21 mouse cellular contexts compared by ENCODE assay signal in the genomic region with DNA sequence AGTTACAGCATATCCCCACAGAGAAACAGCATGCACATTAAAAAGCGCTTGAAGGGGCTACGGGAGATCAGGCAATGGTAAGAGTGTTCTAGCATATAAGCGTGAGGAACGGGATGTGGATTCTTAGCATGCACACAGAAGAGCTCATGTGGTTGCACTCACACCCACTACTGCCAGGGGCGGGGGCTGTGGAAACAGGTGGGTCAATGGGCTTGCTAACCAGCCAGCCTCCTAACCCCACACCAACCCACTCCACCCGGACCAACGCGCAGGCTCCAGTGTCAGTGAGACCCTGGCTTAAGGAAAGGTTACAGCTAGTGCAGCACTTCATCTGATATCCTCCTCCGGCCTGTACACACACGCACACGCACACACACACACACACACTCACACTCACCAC. TPM values are rescaled to one million over a fixed set of nuclear protein-coding genes. Genes with fewer than 3 reads are reported as not detected.
DNase-seq lines count a peak whose midpoint lies in the region; ATAC-seq and TF ChIP-seq lines count a peak whose summit lies in the region.
"Had no signal": no experiment of that assay in that cellular context is flagged by ENCODE, and none has a peak within 500 bp of the region (broad histone marks: within the 10 kb centered on the region; RNA-seq: fewer than 3 reads in every experiment).

No protein-coding gene starts in this region.

- peak; percentile 58 for DNase-seq in heart, adult 11 months
- no peak for DNase-seq in heart, postnatal 14 days
- DNase-seq in intestine, embryonic 14.5 days (ENCODE audit: low spot score): peak; percentile 36
- DNase-seq in midbrain, embryonic 11.5 days (ENCODE audit: low spot score, missing footprints): peak; percentile 39
- DNase-seq: adrenal gland, adult 2 months; adrenal gland, adult 8-10 months; adrenal gland, postnatal 10 days; adrenal gland, postnatal 14 days; adrenal gland, postnatal 25 days; adrenal gland, postnatal 36 days; B cell, adult 2 months; cerebellum, adult 11 months; cerebellum, adult 11-12 months; cerebellum, adult 18-20 months had no signal

- intact Hi-C loops in heart, postnatal 14 days (cut with DNase I): no loop called here

- H3K27me3 ChIP-seq in intestine, embryonic 14.5 days (replicated peaks; ENCODE audit: control insufficient read depth, insufficient read depth, low read length): no peaks in the 10 kb centered on the region
- no peaks in the 10 kb centered on the region for H3K27me3 ChIP-seq in intestine, postnatal 0 days (replicated peaks; ENCODE audit: control insufficient read depth, insufficient read depth, low read length)
- H3K27me3 ChIP-seq in midbrain, embryonic 11.5 days (ENCODE audit: control insufficient read depth, insufficient read depth, low read length): no peaks in the 10 kb centered on the region
- no peaks in the 10 kb centered on the region for H3K27me3 ChIP-seq in midbrain, embryonic 16.5 days (ENCODE audit: control insufficient read depth, insufficient read depth, low read depth, low read length)
- H3K27me3 ChIP-seq: CH12.LX, Patski had no signal

- no peaks in the 10 kb centered on the region for H3K9me3 ChIP-seq in intestine, embryonic 14.5 days (ENCODE audit: control insufficient read depth, low read length)
- no peaks in the 10 kb centered on the region for H3K9me3 ChIP-seq in intestine, postnatal 0 days (ENCODE audit: control insufficient read depth)
- H3K9me3 ChIP-seq in midbrain, embryonic 11.5 days (ENCODE audit: control insufficient read depth, low read length): no peaks in the 10 kb centered on the region
- no peaks in the 10 kb centered on the region for H3K9me3 ChIP-seq in midbrain, embryonic 16.5 days (replicated peaks; ENCODE audit: control insufficient read depth, low read length, poor library complexity, severe bottlenecking)
- H3K9me3 ChIP-seq: G1E had no signal

- no peak for TF ChIP-seq CTCF in intestine, postnatal 0 days (IDR thresholded peaks at IDR 0.05; ENCODE audit: low read depth)

- 96% methylated on average over 11 of the region's 11 CpGs for WGBS in intestine, embryonic 14.5 days
- 96% methylated on average over 11 of the region's 11 CpGs for WGBS in intestine, postnatal 0 days
- 90% methylated on average over 11 of the region's 11 CpGs for WGBS in midbrain, embryonic 11.5 days
- WGBS in midbrain, embryonic 16.5 days: 96% methylated on average over 11 of the region's 11 CpGs

- no peak overlapping the region for H3K27ac ChIP-seq in intestine, embryonic 14.5 days (ENCODE audit: low read depth)
- no peak overlapping the region for H3K27ac ChIP-seq in intestine, postnatal 0 days (ENCODE audit: low read depth, low read length)
- no peak overlapping the region for H3K27ac ChIP-seq in midbrain, embryonic 11.5 days (ENCODE audit: low read depth, low read length)
- no peak overlapping the region for H3K27ac ChIP-seq in midbrain, embryonic 16.5 days (ENCODE audit: low read length)

- H3K4me2 ChIP-seq in intestine, embryonic 14.5 days (ENCODE audit: low read length): no peak overlapping the region
- H3K4me2 ChIP-seq in intestine, postnatal 0 days (replicated peaks; ENCODE audit: low read depth): no peak overlapping the region
- no peak overlapping the region for H3K4me2 ChIP-seq in midbrain, embryonic 11.5 days
- no peak overlapping the region for H3K4me2 ChIP-seq in midbrain, embryonic 16.5 days (ENCODE audit: low read length)

- H3K36me3 ChIP-seq in intestine, embryonic 14.5 days (ENCODE audit: control insufficient read depth, insufficient read depth, low read length): peaks cover 65% of the 10 kb centered on the region
- peaks cover 42% of the 10 kb centered on the region for H3K36me3 ChIP-seq in intestine, postnatal 0 days (ENCODE audit: control insufficient read depth, insufficient read depth)
- peaks cover 10% of the 10 kb centered on the region for H3K36me3 ChIP-seq in midbrain, embryonic 11.5 days (ENCODE audit: control insufficient read depth, insufficient read depth, low read length)
- peaks cover 10% of the 10 kb centered on the region for H3K36me3 ChIP-seq in midbrain, embryonic 16.5 days (ENCODE audit: control insufficient read depth, insufficient read depth, low read length)

- ATAC-seq in intestine, embryonic 14.5 days (replicated peaks; ENCODE audit: low FRiP score, low TSS enrichment, low read depth): no peak
- no peak for ATAC-seq in intestine, postnatal 0 days
- ATAC-seq in midbrain, embryonic 11.5 days (ENCODE audit: low FRiP score): no peak
- ATAC-seq in midbrain, embryonic 16.5 days: no peak
- ATAC-seq: activated CD4-positive, CD25-positive, alpha-beta regulatory T cell, adult 4 months; CD4-positive, CD25-positive, alpha-beta regulatory T cell, adult 4 months; Patski had no signal

- H3K9ac ChIP-seq in intestine, embryonic 14.5 days (ENCODE audit: low read length): no peak overlapping the region
- H3K9ac ChIP-seq in intestine, postnatal 0 days (ENCODE audit: low read depth, low read length): no peak overlapping the region
- H3K9ac ChIP-seq in midbrain, embryonic 11.5 days (ENCODE audit: low read length): no peak overlapping the region
- no peak overlapping the region for H3K9ac ChIP-seq in midbrain, embryonic 16.5 days (ENCODE audit: low read depth, low read length)

- H3K4me1 ChIP-seq in intestine, embryonic 14.5 days (replicated peaks; ENCODE audit: control insufficient read depth, insufficient read depth, low read length): no peaks in the 10 kb centered on the region
- H3K4me1 ChIP-seq in intestine, postnatal 0 days (replicated peaks; ENCODE audit: control insufficient read depth, insufficient read depth, low read length): no peaks in the 10 kb centered on the region
- H3K4me1 ChIP-seq in midbrain, embryonic 11.5 days (ENCODE audit: control insufficient read depth, insufficient read depth, low read length): no peaks in the 10 kb centered on the region
- H3K4me1 ChIP-seq in midbrain, embryonic 16.5 days (ENCODE audit: control insufficient read depth, insufficient read depth, low read length): no peaks in the 10 kb centered on the region

- H3K4me3 ChIP-seq in intestine, embryonic 14.5 days (ENCODE audit: low read depth, low read length): no peak overlapping the region
- no peak overlapping the region for H3K4me3 ChIP-seq in intestine, postnatal 0 days (ENCODE audit: low read depth, low read length)
- no peak overlapping the region for H3K4me3 ChIP-seq in midbrain, embryonic 11.5 days (ENCODE audit: low read depth, low read length)
- H3K4me3 ChIP-seq in midbrain, embryonic 16.5 days (ENCODE audit: low read depth, low read length): no peak overlapping the region

RNA-seq across cellular contexts. Expression of gene Emilin2, which starts 42.4 kb away (rescaled TPM):
- 100 to 1,000 TPM; 107 to 118 TPM for total RNA-seq in heart, postnatal 14 days (2021)
- polyA plus RNA-seq in intestine, embryonic 14.5 days (2014; fragmentation: Nextera tagmentation; extraction: Ambion mirVana): 0.66 and 1.4 TPM in 2 replicates
- 0.82 and 1.7 TPM in 2 replicates for polyA plus RNA-seq in intestine, postnatal 0 days (2015; fragmentation: Nextera tagmentation; extraction: Ambion mirVana)
- polyA plus RNA-seq in midbrain, embryonic 11.5 days (2014; fragmentation: Nextera tagmentation; extraction: Ambion mirVana): 10.2 and 11.8 TPM in 2 replicates
- polyA plus RNA-seq in midbrain, embryonic 16.5 days (2015; fragmentation: Nextera tagmentation; extraction: Ambion mirVana): 1.0 and 1.4 TPM in 2 replicates
- polyA plus RNA-seq: CD4-positive, CD25-positive, alpha-beta regulatory T cell, adult 4 months had no signal

Comparison
In these comparisons a context has a peak if more than half of its experiments do, and no peak if none do; other contexts are left out.
1. DNase-seq: peak in heart, adult 11 months (single experiment), intestine, embryonic 14.5 days (single experiment) and midbrain, embryonic 11.5 days (single experiment); none in heart, postnatal 14 days (0 of 2).